ENCODE assay signal across 30 mouse cellular contexts in genomic region chr7:4292638-4293037, GRCm38 (mm10). TPM values are rescaled to one million over a fixed set of nuclear protein-coding genes. Genes with fewer than 3 reads are reported as not detected.
DNase-seq lines count a peak whose midpoint lies in the region; ATAC-seq lines count a peak whose summit lies in the region.
"Had no signal": no experiment of that assay in that cellular context is flagged by ENCODE, and none has a peak within 500 bp of the region (broad histone marks: within the 10 kb centered on the region; RNA-seq: fewer than 3 reads in every experiment).

No protein-coding gene starts in this region.

- peak; percentile 64 for ATAC-seq in megakaryocyte, adult 5-6 weeks (ENCODE audit: poor library complexity, severe bottlenecking)
- ATAC-seq: activated CD4-positive, CD25-positive, alpha-beta regulatory T cell, adult 4 months; forebrain, embryonic 14.5 days; forebrain, postnatal 0 days; hindbrain, postnatal 0 days; inflammation-experienced regulatory T-cells, adult 6 months had no signal

- H3K27me3 ChIP-seq in heart, embryonic 10.5 days (ENCODE audit: insufficient read depth, poor library complexity, severe bottlenecking) = no peaks in the 10 kb centered on the region
- H3K27me3 ChIP-seq: heart, embryonic 13.5 days had no signal

- H3K9me3 ChIP-seq in heart, embryonic 10.5 days = no peaks in the 10 kb centered on the region
- H3K9me3 ChIP-seq: forebrain, embryonic 10.5 days; heart, embryonic 13.5 days had no signal

- 75% methylated on average over 5 of the region's 5 CpGs for WGBS in heart, embryonic 10.5 days

- DNase-seq in heart, adult 11 months = peak; percentile 63
- no peak for DNase-seq in heart, embryonic 10.5 days (ENCODE audit: low spot score)
- peak; percentile 11 for DNase-seq in 416B (ENCODE audit: low read depth)
- no peak for DNase-seq in T-cell, adult 2 months (ENCODE audit: low spot score)
- DNase-seq in layer of hippocampus, postnatal 10 days (ENCODE audit: low spot score in 2 of 2) = no peak
- DNase-seq: adrenal gland, adult 8-10 months; adrenal gland, postnatal 25 days; B cell, adult 2 months; cerebellum, adult 18-20 months; cerebellum, adult 9-10 months; cerebellum, postnatal 14 days; forebrain, postnatal 0 days; gastrocnemius, adult 2 months; gastrocnemius, postnatal 14 days; heart, postnatal 14 days; heart, postnatal 4 days had no signal

- H3K27ac ChIP-seq in heart, embryonic 10.5 days = no peak overlapping the region
- H3K27ac ChIP-seq: forebrain, embryonic 10.5 days; gastrocnemius, adult 2 months; heart, embryonic 13.5 days; hindbrain, embryonic 14.5 days; hindbrain, postnatal 0 days had no signal

- H3K4me3 ChIP-seq in heart, embryonic 10.5 days = no peak overlapping the region
- H3K4me3 ChIP-seq: forebrain, embryonic 10.5 days; gastrocnemius, adult 2 months; heart, embryonic 13.5 days had no signal

- no peaks in the 10 kb centered on the region for H3K4me1 ChIP-seq in heart, embryonic 10.5 days
- H3K4me1 ChIP-seq: forebrain, embryonic 10.5 days; heart, embryonic 13.5 days had no signal

- H3K36me3 ChIP-seq in heart, embryonic 10.5 days = no peaks in the 10 kb centered on the region
- H3K36me3 ChIP-seq: forebrain, embryonic 10.5 days; heart, embryonic 13.5 days had no signal

RNA-seq across cellular contexts. Expression of gene Ncr1, which starts 44.9 kb away (rescaled TPM):
- polyA plus RNA-seq in heart, embryonic 10.5 days (2016; fragmentation: Nextera tagmentation; extraction: Ambion mirVana) = not detected in 2 replicates
- 12.5 and 18.9 TPM in 2 replicates for total RNA-seq in megakaryocyte, adult 5-6 weeks (2015)
- total RNA-seq in megakaryocyte, adult 5-6 weeks (2017) = 8.4 and 19.4 TPM in 2 replicates
- total RNA-seq in layer of hippocampus, postnatal 10 days (2021) = not detected
- total RNA-seq: forebrain, postnatal 0 days; gastrocnemius, adult 2 months; gastrocnemius, postnatal 14 days; gastrocnemius, postnatal 4 days; heart, postnatal 14 days; heart, postnatal 4 days; hindbrain, postnatal 0 days; MEL had no signal
- polyA plus RNA-seq: activated CD4-positive, CD25-positive, alpha-beta regulatory T cell, adult 4 months; embryonic facial prominence, embryonic 11.5 days; embryonic facial prominence, embryonic 14.5 days; forebrain, embryonic 10.5 days; forebrain, embryonic 14.5 days; forebrain, postnatal 0 days; frontal cortex, adult 2 months; hindbrain, embryonic 11.5 days; hindbrain, embryonic 14.5 days; hindbrain, postnatal 0 days had no signal

RNA-seq across cellular contexts. Expression of gene Lilra5, which starts 55.1 kb away (rescaled TPM):
- not detected in 2 replicates for polyA plus RNA-seq in heart, embryonic 10.5 days (2016; fragmentation: Nextera tagmentation; extraction: Ambion mirVana)
- total RNA-seq in megakaryocyte, adult 5-6 weeks (2015) = 0.25 and 1.8 TPM in 2 replicates
- 0.44 and 0.69 TPM in 2 replicates for total RNA-seq in megakaryocyte, adult 5-6 weeks (2017)
- total RNA-seq in layer of hippocampus, postnatal 10 days (2021) = not detected
- total RNA-seq: hindbrain, postnatal 0 days; MEL had no signal
- polyA plus RNA-seq: activated CD4-positive, CD25-positive, alpha-beta regulatory T cell, adult 4 months; embryonic facial prominence, embryonic 11.5 days; embryonic facial prominence, embryonic 14.5 days; forebrain, embryonic 10.5 days; forebrain, embryonic 14.5 days; forebrain, postnatal 0 days; heart, embryonic 13.5 days; hindbrain, embryonic 11.5 days; inflammation-experienced regulatory T-cells, adult 6 months had no signal

Comparison
In these comparisons a context has a peak if more than half of its experiments do, and no peak if none do; other contexts are left out.
1. DNase-seq: peak in heart, adult 11 months (single experiment) and 416B (single experiment); none in heart, embryonic 10.5 days (single experiment), T-cell, adult 2 months (single experiment) and layer of hippocampus, postnatal 10 days (0 of 2).
2. RNA of gene Ncr1, which starts 44.9 kb away (total RNA-seq): 8.4 to 19.4 TPM in megakaryocyte, adult 5-6 weeks; not detected in layer of hippocampus, postnatal 10 days; every median in the first group is over 4 times any median in the second.